Mouse (Mus musculus) liver, postnatal 0 days (tissue): Measurements from ENCODE around the gene Rack1.

Source experiments
- CTCF ChIP-seq: sonication (generic); IDR thresholded peaks from 2 replicates; pipeline ENCODE4 v1.5.1; 2016; ENCODE audit warnings: antibody characterized with exemption, low read depth
- EP300 ChIP-seq: IDR thresholded peaks from 2 replicates; pipeline ENCODE4 v1.6.1; 2016; ENCODE audit warnings: antibody characterized with exemption, low read depth, mild to moderate bottlenecking

DNA sequence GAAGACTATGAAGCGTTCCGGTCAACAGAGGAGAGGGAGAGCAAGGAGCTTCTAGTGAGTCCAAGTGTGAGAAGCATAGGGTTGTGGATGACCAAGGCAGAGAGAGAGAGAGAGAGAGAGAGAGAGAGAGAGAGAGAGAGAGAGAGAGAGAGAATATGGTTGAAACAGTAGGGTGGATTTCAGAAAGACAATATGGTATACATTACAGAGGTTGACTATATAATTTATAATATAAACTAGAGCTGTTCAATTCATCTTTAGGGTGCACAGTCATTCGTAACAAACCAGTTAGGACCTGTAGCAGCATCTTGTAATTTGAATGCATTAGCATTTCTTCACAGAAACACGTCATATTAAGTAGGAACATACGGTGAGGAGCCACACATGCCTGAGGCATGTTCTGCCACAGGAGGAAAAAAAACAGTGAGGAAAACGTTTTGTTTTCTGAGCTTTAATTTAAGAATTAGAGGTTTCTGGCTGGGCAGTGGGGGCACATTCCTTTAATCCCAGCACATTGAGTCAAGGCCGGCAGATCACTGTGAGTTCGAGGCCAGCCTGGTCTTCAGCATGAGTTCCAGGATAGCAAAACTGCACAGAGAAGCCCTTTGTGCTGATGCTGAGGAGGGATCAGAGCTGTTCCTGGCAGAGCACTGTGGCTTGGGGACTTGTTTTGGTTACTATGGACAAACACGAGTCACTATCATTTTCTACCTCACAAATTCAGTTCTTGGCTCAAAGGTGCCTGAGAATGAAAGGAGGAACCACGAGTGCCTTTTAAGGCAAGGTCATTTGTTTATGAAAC, 38.9 kb downstream of the Rack1 start:
- TF ChIP-seq CTCF (no peak), EP300 (no peak)
